Mouse (Mus musculus) midbrain, embryonic 13.5 days (tissue): ENCODE measurements around the gene 6330403K07Rik. TPM values are rescaled to one million over a fixed set of nuclear protein-coding genes. Genes with fewer than 3 reads are reported as not detected.

ENCODE experiments used
- ATAC-seq: fragments of 200-750 bp; cut with Nextera tagmentation; 2 replicates; pipeline ENCODE4 v1.8.0; 2017; ENCODE audit warnings: mild to moderate bottlenecking, moderate TSS enrichment, moderate library complexity
- H3K27ac ChIP-seq: fragments of 300-500 bp; sonication (generic); 2 replicates; pipeline ENCODE4 v1.5.1; 2015; ENCODE audit warnings: inconsistent platforms, mild to moderate bottlenecking, moderate library complexity
- H3K27me3 ChIP-seq: fragments of 300-500 bp; sonication (generic); 2 replicates; pipeline ENCODE4 v1.6.1; 2015; ENCODE audit warnings: mild to moderate bottlenecking, inconsistent platforms
- H3K36me3 ChIP-seq: fragments of 300-500 bp; sonication (generic); 2 replicates; pipeline ENCODE4 v1.6.1; 2015; ENCODE audit warnings: mild to moderate bottlenecking, inconsistent platforms
- H3K4me1 ChIP-seq: fragments of 300-500 bp; sonication (generic); replicated peaks from 2 replicates; pipeline ENCODE4 v1.6.1; 2015; ENCODE audit warnings: inconsistent platforms
- H3K4me2 ChIP-seq: fragments of 300-500 bp; sonication (generic); replicated peaks from 2 replicates; pipeline ENCODE4 v1.6.1; 2015; ENCODE audit warnings: moderate library complexity, mild to moderate bottlenecking, inconsistent platforms
- H3K4me3 ChIP-seq: fragments of 300-500 bp; sonication (generic); replicated peaks from 2 replicates; pipeline ENCODE4 v1.5.1; 2015; ENCODE audit warnings: mild to moderate bottlenecking, inconsistent platforms
- H3K9ac ChIP-seq: fragments of 300-500 bp; sonication (generic); replicated peaks from 2 replicates; pipeline ENCODE4 v1.6.1; 2015; ENCODE audit warnings: mild to moderate bottlenecking, inconsistent platforms
- H3K9me3 ChIP-seq: fragments of 300-500 bp; sonication (generic); 2 replicates; pipeline ENCODE4 v1.6.1; 2016; ENCODE audit warnings: mild to moderate bottlenecking, inconsistent platforms
- WGBS: fragments of 180-500 bp; shearing (Covaris S2); methylation state at CpG from one replicate; pipeline ENCODE4 v1.1.7; 2015; 5-methylcytosine and 5-hydroxymethylcytosine counted together
- polyA plus RNA-seq: library from polyadenylated mRNA; unstranded; fragments of >200 nt; fragmentation: Nextera tagmentation; extraction: Ambion mirVana; gene quantifications from 2 replicates; pipeline ENCODE4 v1.2.1, GENCODE M21; 2015

Gene 6330403K07Rik
- polyA plus RNA-seq, 1 experiment from 2014 or later, result 620 TPM

- H3K27me3 ChIP-seq, result no peaks in the 10 kb centered on the region
- H3K4me2 ChIP-seq, result no peak overlapping the region
Observed at GRCm38 (mm10) chr11:71017051-71017450, 16.3 kb downstream of the 6330403K07Rik start.

GRCm38 (mm10) chr11:71012743-71013142 is 20.6 kb downstream of the 6330403K07Rik start:
- no peak overlapping the region for H3K9ac ChIP-seq
- H3K4me3 ChIP-seq, result no peak overlapping the region
- WGBS, result 94% methylated on average over 7 of the region's 7 CpGs
- no peak overlapping the region for H3K4me2 ChIP-seq
- no peak for ATAC-seq
- peaks cover 15% of the 10 kb centered on the region for H3K4me1 ChIP-seq
- peaks cover 44% of the 10 kb centered on the region for H3K36me3 ChIP-seq
- no peaks in the 10 kb centered on the region for H3K9me3 ChIP-seq
- H3K27me3 ChIP-seq, result no peaks in the 10 kb centered on the region
- H3K27ac ChIP-seq, result no peak overlapping the region

More at GRCm38 (mm10) chr11:71017051-71017450, 16.3 kb downstream of the 6330403K07Rik start:
- H3K4me1 ChIP-seq, result peaks cover 43% of the 10 kb centered on the region
- no peak overlapping the region for H3K4me3 ChIP-seq
- H3K9me3 ChIP-seq, result no peaks in the 10 kb centered on the region
- 90% methylated on average over 1 of the region's 1 CpGs for WGBS
- H3K36me3 ChIP-seq, result peaks cover 12% of the 10 kb centered on the region
- no peak overlapping the region for H3K9ac ChIP-seq
- ATAC-seq, result no peak
- no peak overlapping the region for H3K27ac ChIP-seq

GRCm38 (mm10) chr11:71008321-71008720 is 25.0 kb downstream of the 6330403K07Rik start:
- Histone ChIP-seq H3K9me3 (no peaks in the 10 kb centered on the region), H3K36me3 (peaks cover 42% of the 10 kb centered on the region), H3K4me3 (no peak overlapping the region), H3K9ac (no peak overlapping the region), H3K27ac (no peak overlapping the region), H3K4me2 (no peak overlapping the region), H3K27me3 (no peaks in the 10 kb centered on the region), H3K4me1 (peaks cover 8% of the 10 kb centered on the region)
- no peak for ATAC-seq
- WGBS, result 94% methylated on average over 3 of the region's 3 CpGs

- Histone ChIP-seq H3K9me3 (no peaks in the 10 kb centered on the region), H3K27ac (no peak overlapping the region), H3K9ac (no peak overlapping the region), H3K36me3 (peaks cover 41% of the 10 kb centered on the region), H3K4me3 (no peak overlapping the region), H3K27me3 (no peaks in the 10 kb centered on the region), H3K4me1 (peaks cover 13% of the 10 kb centered on the region), H3K4me2 (no peak overlapping the region)
- no peak for ATAC-seq
- 92% methylated on average over 7 of the region's 7 CpGs for WGBS
Observed at GRCm38 (mm10) chr11:71007831-71008230, 25.5 kb downstream of the 6330403K07Rik start.

- Histone ChIP-seq H3K9me3 (no peaks in the 10 kb centered on the region), H3K4me1 (peaks cover 21% of the 10 kb centered on the region), H3K27me3 (no peaks in the 10 kb centered on the region), H3K4me2 (no peak overlapping the region), H3K4me3 (no peak overlapping the region), H3K9ac (no peak overlapping the region), H3K36me3 (peaks cover 33% of the 10 kb centered on the region), H3K27ac (no peak overlapping the region)
- ATAC-seq, result no peak
- WGBS, result 97% methylated on average over 6 of the region's 6 CpGs
Observed at GRCm38 (mm10) chr11:71007026-71007425, 26.3 kb downstream of the 6330403K07Rik start.

- peak overlapping the region; percentile 43 for H3K4me2 ChIP-seq
- H3K36me3 ChIP-seq, result peaks cover 19% of the 10 kb centered on the region
- H3K27ac ChIP-seq, result no peak overlapping the region
- 65% methylated on average over 5 of the region's 5 CpGs for WGBS
- peak overlapping the region; percentile 94 for H3K4me3 ChIP-seq
- H3K4me1 ChIP-seq, result peaks cover 25% of the 10 kb centered on the region
- H3K9me3 ChIP-seq, result no peaks in the 10 kb centered on the region
- H3K27me3 ChIP-seq, result no peaks in the 10 kb centered on the region
- H3K9ac ChIP-seq, result peak overlapping the region; percentile 51; the same call in 1 of the 2 replicates
- no peak for ATAC-seq
Observed at GRCm38 (mm10) chr11:71005046-71005445, 28.3 kb downstream of the 6330403K07Rik start.

GRCm38 (mm10) chr11:71004316-71004773 is 29.0 kb downstream of the 6330403K07Rik start, which contains the start of gene Dhx33:
Dhx33 (minus strand) TSS chr11:71004437.
- Histone ChIP-seq H3K27me3 (no peaks in the 10 kb centered on the region), H3K36me3 (peaks cover 19% of the 10 kb centered on the region), H3K4me1 (peaks cover 25% of the 10 kb centered on the region), H3K9ac (peak within 1 kb of the TSS; percentile 81), H3K9me3 (no peaks in the 10 kb centered on the region), H3K4me3 (peak within 1 kb of the TSS; percentile 94), H3K27ac (peak within 1 kb of the TSS; percentile 82), H3K4me2 (peak within 1 kb of the TSS; percentile 86)
- peak; percentile 99 for ATAC-seq
- under 1% methylated on average over 35 of the region's 35 CpGs for WGBS

- WGBS, result under 1% methylated on average over 49 of the region's 49 CpGs
- peak; percentile 92 for ATAC-seq
- H3K4me2 ChIP-seq, result peak overlapping the region; percentile 86
Observed at GRCm38 (mm10) chr11:71003611-71004315, 29.6 kb downstream of the 6330403K07Rik start.

GRCm38 (mm10) chr11:71001167-71001566 is 32.1 kb downstream of the 6330403K07Rik start:
- Histone ChIP-seq H3K9ac (no peak overlapping the region), H3K4me1 (peaks cover 25% of the 10 kb centered on the region), H3K4me2 (no peak overlapping the region), H3K9me3 (no peaks in the 10 kb centered on the region), H3K27ac (no peak overlapping the region), H3K4me3 (no peak overlapping the region), H3K27me3 (no peaks in the 10 kb centered on the region), H3K36me3 (peaks cover 34% of the 10 kb centered on the region)
- 86% methylated on average over 4 of the region's 4 CpGs for WGBS
- ATAC-seq, result no peak

More at GRCm38 (mm10) chr11:71003611-71004315, 29.6 kb downstream of the 6330403K07Rik start:
- Histone ChIP-seq H3K9me3 (no peaks in the 10 kb centered on the region), H3K27ac (peak overlapping the region; percentile 82), H3K4me3 (peak overlapping the region; percentile 94), H3K27me3 (no peaks in the 10 kb centered on the region), H3K9ac (peak overlapping the region; percentile 81), H3K4me1 (peaks cover 25% of the 10 kb centered on the region), H3K36me3 (peaks cover 19% of the 10 kb centered on the region)

GRCm38 (mm10) chr11:70982557-70983228 is 50.6 kb downstream of the 6330403K07Rik start, which contains the start of gene C1qbp:
C1qbp (minus strand) TSS chr11:70983026.
- H3K9ac ChIP-seq, result peak within 1 kb of the TSS; percentile 94
- H3K4me3 ChIP-seq, result peak within 1 kb of the TSS; percentile 97
- ATAC-seq, result peak; percentile 98
- peaks cover 63% of the 10 kb centered on the region for H3K36me3 ChIP-seq
- under 1% methylated on average over 60 of the region's 64 CpGs for WGBS
- peaks cover 13% of the 10 kb centered on the region for H3K4me1 ChIP-seq
- peak within 1 kb of the TSS; percentile 51; the same call in 1 of the 2 replicates for H3K27ac ChIP-seq
- H3K27me3 ChIP-seq, result no peaks in the 10 kb centered on the region
- peak within 1 kb of the TSS; percentile 83 for H3K4me2 ChIP-seq
- no peaks in the 10 kb centered on the region for H3K9me3 ChIP-seq

GRCm38 (mm10) chr11:70982030-70982429 is 51.3 kb downstream of the 6330403K07Rik start:
- no peak for ATAC-seq
- Histone ChIP-seq H3K9ac (peak overlapping the region; percentile 94), H3K4me1 (peaks cover 13% of the 10 kb centered on the region), H3K27me3 (no peaks in the 10 kb centered on the region), H3K4me2 (peak overlapping the region; percentile 83), H3K9me3 (no peaks in the 10 kb centered on the region), H3K36me3 (peaks cover 63% of the 10 kb centered on the region), H3K27ac (no peak overlapping the region), H3K4me3 (peak overlapping the region; percentile 97)
- 11% methylated on average over 12 of the region's 12 CpGs for WGBS
